Mouse (Mus musculus) liver, embryonic 14.5 days (tissue): Measurements from ENCODE around the gene Epn1. TPM values are rescaled to one million over a fixed set of nuclear protein-coding genes. Genes with fewer than 3 reads are reported as not detected.

Experiments used
- ATAC-seq: fragments of 200-750 bp; cut with Nextera tagmentation; 2 replicates; pipeline ENCODE4 v1.8.0; 2017; ENCODE audit warnings: moderate number of reproducible peaks, mild to moderate bottlenecking, moderate library complexity; ENCODE audit not compliant: insufficient read depth
- DNase-seq, 3 experiments: peaks; one replicate each; pipeline ENCODE4 v3.0.0-alpha.2; 2012 to 2013; ENCODE audit warnings: low read depth in 3 of 3, low spot score in 3 of 3
- H3K27ac ChIP-seq: fragments of 300-500 bp; sonication (generic); 2 replicates; pipeline ENCODE4 v1.5.1; 2014; ENCODE audit warnings: moderate library complexity, mild to moderate bottlenecking, control low read depth, inconsistent platforms
- H3K27me3 ChIP-seq: fragments of 300-500 bp; sonication (generic); 2 replicates; pipeline ENCODE4 v1.6.1; 2014; ENCODE audit warnings: mild to moderate bottlenecking, low read length, moderate library complexity; ENCODE audit not compliant: control insufficient read depth, insufficient read depth
- H3K36me3 ChIP-seq: fragments of 300-500 bp; sonication (generic); replicated peaks from 2 replicates; pipeline ENCODE4 v1.6.1; 2014; ENCODE audit warnings: low read depth; ENCODE audit not compliant: control insufficient read depth, insufficient read depth
- H3K4me1 ChIP-seq, 2 experiments: fragments of 200-500 bp in 1 of 2; fragments of 300-500 bp in 1 of 2; sonication (generic) in 1 of 2; replicated peaks; 2 replicates each; pipeline ENCODE4 v1.6.1; 2012 to 2014; ENCODE audit warnings: antibody characterized with exemption in 1 of 2, inconsistent platforms in 1 of 2, low read length in 1 of 2; ENCODE audit not compliant: control insufficient read depth in 2 of 2, insufficient read depth in 2 of 2
- H3K4me2 ChIP-seq: fragments of 300-500 bp; sonication (generic); 2 replicates; pipeline ENCODE4 v1.6.1; 2014; ENCODE audit warnings: low read depth, mild to moderate bottlenecking, control low read depth, moderate library complexity
- H3K4me3 ChIP-seq, 2 experiments: fragments of 200-500 bp in 1 of 2; fragments of 300-500 bp in 1 of 2; sonication (generic) in 1 of 2; 2 replicates each; pipeline ENCODE4 v1.5.1; 2012 to 2014; ENCODE audit warnings: low read depth in 2 of 2, low read length in 2 of 2, mild to moderate bottlenecking in 2 of 2, control low read depth in 1 of 2, inconsistent platforms in 1 of 2, moderate library complexity in 1 of 2; ENCODE audit not compliant: insufficient read depth in 1 of 2
- H3K9ac ChIP-seq: fragments of 300-500 bp; sonication (generic); replicated peaks from 2 replicates; pipeline ENCODE4 v1.6.1; 2014; ENCODE audit warnings: mild to moderate bottlenecking, control low read depth, moderate library complexity
- H3K9me3 ChIP-seq: fragments of 300-500 bp; sonication (generic); 2 replicates; pipeline ENCODE4 v1.6.1; 2016; ENCODE audit warnings: low read length, mixed read lengths; ENCODE audit not compliant: control insufficient read depth
- CTCF ChIP-seq: IDR thresholded peaks from 2 replicates; pipeline ENCODE4 v1.5.1; 2016; ENCODE audit warnings: antibody characterized with exemption, low read depth, control low read depth
- EP300 ChIP-seq: IDR thresholded peaks from 2 replicates; pipeline ENCODE4 v1.6.1; 2016; ENCODE audit warnings: antibody characterized with exemption, low read depth
- WGBS: fragments of 180-500 bp; shearing (Covaris S2); extraction: QIAGEN DNeasy Blood & Tissue Kit; methylation state at CpG from one replicate; pipeline ENCODE4 v1.1.7; 2014; ENCODE audit not compliant: insufficient replicate concordance; 5-methylcytosine and 5-hydroxymethylcytosine counted together
- polyA plus RNA-seq, 2 experiments: library from polyadenylated mRNA; depleted of rRNA in 1 of 2; stranded (reverse) in 1 of 2; unstranded in 1 of 2; fragments of >200 nt; fragmentation: Nextera tagmentation in 1 of 2; extraction: Ambion mirVana in 1 of 2; gene quantifications; 2 replicates each; pipeline versions ENCODE4 v1.2.1 to v1.2.3; 2012 to 2014

The Epn1 gene
- polyA plus RNA-seq, 2 experiments = 45.4 to 54.4 TPM

DNA sequence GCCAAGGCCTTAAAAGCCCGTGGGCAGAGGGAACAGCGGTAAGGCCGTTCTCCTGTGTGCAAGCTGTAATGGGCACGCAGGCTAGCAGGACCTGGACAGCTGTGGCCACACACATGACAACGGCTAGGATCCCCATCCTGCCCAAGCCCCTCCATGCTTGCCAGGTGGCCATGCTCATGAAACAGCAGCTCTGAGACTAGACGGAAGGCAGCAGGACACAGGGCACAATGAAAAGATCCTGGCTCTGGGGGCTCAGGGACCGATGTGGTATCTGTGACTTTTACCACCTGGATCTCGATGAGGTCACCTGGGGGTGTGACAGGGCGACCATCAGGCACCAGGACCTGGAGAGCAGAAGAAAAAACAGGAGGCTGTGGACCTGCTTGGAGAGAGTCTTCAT lies 43.9 kb upstream of the Epn1 start:
- peaks cover 12% of the 10 kb centered on the region for H3K36me3 ChIP-seq
- H3K9ac ChIP-seq = no peak overlapping the region
- no peaks in the 10 kb centered on the region for H3K27me3 ChIP-seq
- ATAC-seq = no peak
- no peak overlapping the region for H3K27ac ChIP-seq
- H3K4me2 ChIP-seq = no peak overlapping the region
- DNase-seq = no peak
- WGBS = 76% methylated on average over 9 of the region's 9 CpGs
- H3K4me3 ChIP-seq = no peak overlapping the region
- peaks cover 5% of the 10 kb centered on the region for H3K9me3 ChIP-seq
- TF ChIP-seq EP300 (no peak), CTCF (no peak)
- H3K4me1 ChIP-seq = peaks cover 9 to 17% of the 10 kb centered on the region in 2 experiments

- peaks cover 3% of the 10 kb centered on the region for H3K36me3 ChIP-seq
- 83% methylated on average over 7 of the region's 7 CpGs for whole genome bisulfite sequencing
- no peak overlapping the region for H3K4me2 ChIP-seq
- DNase-seq = no peak
- no peak for ATAC-seq
- no peak overlapping the region for H3K27ac ChIP-seq
- no peak overlapping the region for H3K4me3 ChIP-seq
- H3K9me3 ChIP-seq = no peaks in the 10 kb centered on the region
- no peak overlapping the region for H3K9ac ChIP-seq
- peaks cover 9 to 17% of the 10 kb centered on the region in 2 experiments for H3K4me1 ChIP-seq
- H3K27me3 ChIP-seq = no peaks in the 10 kb centered on the region
- no peak for TF ChIP-seq CTCF
- no peak for TF ChIP-seq EP300
Measured at GRCm38 (mm10) chr7:5037026-5037425, 43.0 kb upstream of the Epn1 start.

DNA sequence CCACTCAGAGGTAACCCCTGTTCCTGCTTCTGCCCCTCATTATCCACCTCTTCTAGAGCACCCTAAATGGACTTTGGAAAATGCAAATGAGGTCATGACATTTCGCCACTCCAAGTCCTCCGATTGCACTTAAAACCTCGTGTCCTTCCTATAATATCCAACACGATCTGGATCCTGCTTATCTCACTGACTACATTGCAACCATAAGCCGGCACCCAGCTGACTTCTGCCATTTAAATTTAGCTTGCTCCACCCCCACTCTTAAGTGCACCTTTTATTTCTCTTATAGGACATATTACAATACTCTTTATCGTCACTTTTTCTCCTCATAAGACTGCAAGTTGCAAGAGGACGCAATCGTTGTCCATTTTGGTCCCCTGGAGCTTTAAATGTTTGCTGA lies 42.6 kb upstream of the Epn1 start:
- Histone ChIP-seq H3K27me3 (no peaks in the 10 kb centered on the region), H3K9ac (no peak overlapping the region), H3K9me3 (no peaks in the 10 kb centered on the region), H3K4me2 (peak overlapping the region; percentile 57), H3K4me1 (peaks cover 9 to 17% of the 10 kb centered on the region in 2 experiments), H3K27ac (peak overlapping the region; percentile 84), H3K36me3 (no peaks in the 10 kb centered on the region), H3K4me3 (peak overlapping the region in 1 of 2 experiments; percentile 85; a peak in 1 of 4 replicates)
- no peak for ATAC-seq
- TF ChIP-seq EP300 = no peak
- no peak for TF ChIP-seq CTCF
- 64% methylated on average over 8 of the region's 8 CpGs for WGBS
- no peak for DNase-seq

DNA sequence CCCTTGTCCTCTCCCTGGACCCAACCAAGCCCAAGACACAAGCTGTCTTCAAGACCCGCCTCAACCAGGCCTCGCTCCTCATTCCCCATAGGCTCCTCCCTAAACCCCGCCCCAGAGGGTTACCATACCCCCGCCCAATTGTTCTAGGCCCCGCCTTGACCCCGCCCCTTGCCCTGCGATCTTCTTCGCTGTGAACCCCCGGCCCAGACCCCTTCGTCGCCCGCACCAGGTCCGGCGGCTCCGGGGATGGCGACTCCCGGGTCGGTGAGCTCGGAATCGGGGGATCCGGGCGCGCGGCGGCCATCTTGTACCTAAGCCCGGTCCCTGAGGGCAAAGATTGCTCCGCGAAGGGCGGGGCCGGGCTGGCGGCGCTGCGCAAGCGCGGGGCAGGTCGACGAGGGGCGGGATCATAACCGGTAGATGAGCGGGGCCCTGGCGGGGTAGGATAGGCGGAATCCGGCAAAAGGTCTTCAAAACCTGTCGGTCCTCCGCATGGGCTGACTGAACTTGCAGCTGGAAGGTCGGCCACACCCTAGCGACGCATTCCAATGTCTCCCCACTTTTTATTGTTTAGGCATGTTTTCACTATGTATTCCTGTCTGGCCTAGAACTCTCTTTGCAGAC lies 41.8 kb upstream of the Epn1 start, which contains the start of gene Zfp784:
TSS of gene Zfp784 (minus strand) at position 338 of the 624 bp plus-strand sequence.
- H3K9ac ChIP-seq = peak within 1 kb of the TSS; percentile 86
- peak; percentile 80 to 85 (median 84) for DNase-seq

GRCm38 (mm10) chr7:5038940-5039339 lies 41.1 kb upstream of the Epn1 start:
- no peak for TF ChIP-seq EP300
- TF ChIP-seq CTCF = no peak
- H3K27ac ChIP-seq = peak overlapping the region; percentile 84
- peak in 1 of 3 experiments; percentile 31 for DNase-seq
- no peaks in the 10 kb centered on the region for H3K9me3 ChIP-seq
- H3K4me1 ChIP-seq = peaks cover 9 to 17% of the 10 kb centered on the region in 2 experiments
- H3K27me3 ChIP-seq = no peaks in the 10 kb centered on the region
- peak overlapping the region; percentile 86 for H3K9ac ChIP-seq
- 26% methylated on average over 5 of the region's 5 CpGs for WGBS
- no peak for ATAC-seq
- H3K4me3 ChIP-seq = peak overlapping the region; percentile 82 to 85
- H3K4me2 ChIP-seq = peak overlapping the region; percentile 57
- no peaks in the 10 kb centered on the region for H3K36me3 ChIP-seq

More for the DNA sequence above, 41.8 kb upstream of the Epn1 start, which contains the start of gene Zfp784:
- under 1% methylated on average over 48 of the region's 48 CpGs for WGBS
- peak within 1 kb of the TSS; percentile 84 for H3K27ac ChIP-seq
- H3K36me3 ChIP-seq = no peaks in the 10 kb centered on the region
- ATAC-seq = peak; percentile 99
- TF ChIP-seq CTCF (no peak), EP300 (no peak)
- H3K4me3 ChIP-seq = peak within 1 kb of the TSS; percentile 82 to 85
- no peaks in the 10 kb centered on the region for H3K27me3 ChIP-seq
- peaks cover 9 to 17% of the 10 kb centered on the region in 2 experiments for H3K4me1 ChIP-seq
- H3K4me2 ChIP-seq = peak within 1 kb of the TSS; percentile 57
- H3K9me3 ChIP-seq = no peaks in the 10 kb centered on the region
